Mouse (Mus musculus) heart, postnatal 14 days (tissue): ENCODE measurements around the gene Hipk4. TPM values are rescaled to one million over a fixed set of nuclear protein-coding genes. Genes with fewer than 3 reads are reported as not detected.

ENCODE experiments used
- DNase-seq, 2 experiments: peaks; one replicate each; pipeline ENCODE4 v3.0.0; 2021 to 2022
- intact Hi-C: fragments of 180-260 bp; cut with DNase I; formaldehyde crosslinking; loops from one replicate; pipeline ENCODE4 v1.15.1; 2025
- total RNA-seq, 2 experiments: library from RNA; stranded (reverse); gene quantifications; 2 replicates each; pipeline ENCODE4 v1.2.3; 2021

Hipk4 gene
- total RNA-seq, 2 experiments from 2014 or later, result 0.32 to 0.55 TPM

DNA sequence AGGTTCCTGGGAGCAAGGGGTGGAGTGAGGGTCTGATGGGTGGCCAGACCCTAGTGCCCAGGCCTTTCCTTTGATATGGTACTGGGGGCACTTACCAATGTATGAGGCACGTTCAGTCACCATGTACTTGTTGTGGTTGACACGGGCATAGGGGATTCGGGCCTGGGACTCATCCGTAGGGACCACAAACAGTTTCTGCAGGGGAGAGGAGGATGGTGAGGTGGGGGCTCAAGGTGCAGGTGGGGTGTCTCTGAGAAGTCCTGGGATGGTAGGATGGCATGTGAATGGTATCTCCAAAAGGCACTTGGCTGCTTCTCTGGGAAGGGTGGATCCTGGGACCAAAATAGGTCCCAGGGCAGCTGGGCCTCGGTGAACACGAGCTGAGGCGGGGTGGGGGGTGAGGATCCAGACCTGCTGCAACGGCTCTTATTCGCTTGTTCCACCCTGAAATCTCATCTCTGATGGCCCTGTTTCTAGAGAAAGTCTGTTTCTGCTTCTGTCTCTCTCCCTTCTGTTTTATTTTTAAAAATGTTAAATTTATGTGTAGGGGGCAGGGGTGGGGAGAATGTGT is 9.5 kb downstream of the Hipk4 start:
- no peak for DNase-seq
- intact Hi-C loops, result no loop called here

DNA sequence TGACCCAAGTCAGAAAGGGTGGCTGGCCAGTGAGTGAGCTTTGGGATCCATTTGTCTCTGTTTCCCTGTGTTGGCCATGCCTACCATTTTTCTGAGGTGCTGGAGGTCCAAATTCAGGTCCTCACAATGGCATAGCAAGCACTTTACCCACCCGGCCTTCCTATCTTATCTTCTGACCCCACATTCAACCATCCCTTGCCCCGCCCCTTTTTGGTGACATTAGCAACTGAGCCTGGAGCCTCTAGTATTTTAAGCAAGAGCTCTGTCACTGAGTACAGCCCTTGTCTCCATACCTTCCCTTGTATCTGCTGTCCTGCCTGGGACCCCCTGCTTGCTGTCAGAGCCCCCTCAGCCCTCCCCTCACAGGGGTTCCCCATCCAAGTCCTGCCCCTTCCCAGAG is 12.3 kb downstream of the Hipk4 start:
- no peak for DNase-seq
- intact Hi-C loops, result no loop called here

DNA sequence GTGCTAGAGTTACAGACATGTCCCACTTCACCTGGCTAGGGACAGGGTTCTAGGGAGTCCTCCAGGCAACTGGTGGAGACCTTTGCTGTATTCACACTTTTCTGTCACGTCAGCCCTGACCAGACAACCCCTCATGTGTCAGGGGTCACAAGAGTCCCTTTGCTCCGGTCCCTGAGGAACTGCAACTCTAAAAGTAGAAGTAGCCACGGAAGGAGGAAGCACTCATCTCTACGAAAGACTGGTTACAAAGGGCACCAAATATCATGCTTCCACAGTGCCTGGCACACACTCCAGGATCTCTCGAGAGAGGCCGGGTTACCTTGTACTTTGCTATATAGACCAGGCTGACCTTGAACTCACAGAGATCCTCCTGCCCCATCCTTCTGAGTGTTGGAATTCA is 13.6 kb downstream of the Hipk4 start:
- DNase-seq, result no peak
- intact Hi-C loops, result no loop called here

DNA sequence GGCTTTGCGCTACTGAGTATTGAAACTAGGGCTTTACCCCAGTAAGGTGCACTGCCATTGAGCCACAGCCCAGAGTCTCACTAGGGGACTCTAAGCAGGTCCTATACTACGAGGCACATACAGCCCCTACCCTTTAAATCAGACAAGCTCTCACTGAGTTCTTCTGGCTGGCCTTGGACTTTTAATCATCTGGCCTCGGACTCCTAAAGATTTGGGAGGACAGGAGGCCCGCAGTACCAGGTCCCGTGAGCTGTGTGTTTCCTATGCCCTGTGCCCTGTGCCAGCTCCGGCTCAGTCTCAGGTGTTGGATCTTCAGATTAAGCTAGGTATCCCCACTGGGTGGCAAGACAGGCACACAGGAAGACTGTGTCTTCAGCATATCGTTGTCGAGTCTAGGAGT is 14.9 kb downstream of the Hipk4 start:
- DNase-seq, result no peak
- intact Hi-C loops, result no loop called here

DNA sequence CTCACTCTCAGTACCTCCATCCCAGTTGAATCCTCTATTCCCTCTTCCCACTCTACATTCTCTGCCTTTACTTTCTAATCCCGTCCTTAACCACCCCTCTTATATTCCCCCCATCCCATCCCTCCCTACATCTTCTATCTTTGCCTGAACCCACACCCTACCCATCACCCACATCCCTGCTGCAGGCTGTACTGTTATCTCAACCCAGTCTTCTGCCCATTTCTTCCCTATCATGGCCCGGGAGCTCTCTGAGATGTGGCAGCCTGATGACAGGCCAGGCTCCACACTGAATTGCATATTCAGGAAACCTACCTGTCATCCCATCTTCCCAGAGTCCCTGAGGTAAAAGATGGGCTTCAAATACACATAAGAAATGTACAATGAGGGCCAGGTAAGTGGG is 15.7 kb downstream of the Hipk4 start:
- DNase-seq, result no peak
- intact Hi-C loops, result no loop called here

DNA sequence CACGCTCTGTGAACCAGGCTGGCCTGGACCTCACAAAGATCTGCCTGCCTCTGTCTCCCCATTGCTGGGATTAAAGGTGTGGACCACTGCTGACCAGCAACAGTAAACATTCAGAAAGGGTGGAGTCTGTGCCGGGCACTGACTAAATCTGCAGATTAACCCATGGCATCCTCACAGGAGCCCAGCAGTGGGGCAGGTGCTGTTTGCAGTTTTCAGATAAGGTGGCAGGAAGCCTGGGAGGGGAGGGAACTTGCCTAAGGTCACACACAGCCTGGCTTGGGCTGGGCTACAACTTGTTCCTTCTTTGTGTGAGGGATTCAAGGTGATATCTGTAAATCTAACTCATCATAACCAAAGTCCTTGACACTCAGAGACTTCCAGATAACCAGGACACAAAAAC is 17.5 kb downstream of the Hipk4 start:
- DNase-seq, result no peak
- intact Hi-C loops, result no loop called here

DNA sequence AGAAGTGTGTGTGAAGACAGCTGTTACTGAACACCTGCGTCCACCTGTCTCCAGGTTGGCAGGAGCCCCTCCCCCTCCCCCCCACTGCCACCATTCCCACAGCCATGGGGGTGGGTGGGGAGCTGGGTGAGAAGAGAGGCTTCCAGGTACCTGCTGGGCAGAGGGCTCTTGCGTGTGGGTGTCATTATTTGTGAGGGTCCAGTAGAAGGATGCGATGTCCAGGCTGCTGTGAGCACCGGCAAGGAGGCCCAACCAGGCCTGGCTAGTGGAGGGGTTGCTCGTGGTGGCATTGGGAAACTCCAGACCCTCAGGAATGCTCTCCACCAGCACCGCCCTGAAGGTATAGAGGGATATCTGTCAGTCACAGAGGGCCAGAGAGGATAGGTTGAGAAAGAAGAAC is 17.9 kb downstream of the Hipk4 start:
- DNase-seq, result no peak
- intact Hi-C loops, result no loop called here

DNA sequence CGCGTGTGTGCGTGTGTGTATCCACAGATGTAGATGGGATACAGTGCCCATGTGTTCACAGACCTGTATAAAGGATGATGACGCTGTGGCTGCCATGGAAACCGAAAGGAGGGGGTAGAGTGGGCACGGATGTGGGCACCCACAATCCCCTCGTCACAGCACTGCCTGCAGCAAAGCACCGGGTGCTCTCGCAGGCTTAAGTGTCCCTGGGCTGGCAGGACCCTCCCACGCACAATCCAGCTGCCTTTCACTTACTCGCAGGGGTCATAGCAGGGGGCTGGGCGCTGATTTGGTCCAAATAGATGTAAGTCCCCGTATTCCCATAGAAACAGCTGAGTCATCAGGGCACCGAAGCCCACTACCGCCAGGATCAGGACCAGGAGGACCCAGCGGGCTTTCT is 18.4 kb downstream of the Hipk4 start:
- no peak for DNase-seq
- intact Hi-C loops, result no loop called here

DNA sequence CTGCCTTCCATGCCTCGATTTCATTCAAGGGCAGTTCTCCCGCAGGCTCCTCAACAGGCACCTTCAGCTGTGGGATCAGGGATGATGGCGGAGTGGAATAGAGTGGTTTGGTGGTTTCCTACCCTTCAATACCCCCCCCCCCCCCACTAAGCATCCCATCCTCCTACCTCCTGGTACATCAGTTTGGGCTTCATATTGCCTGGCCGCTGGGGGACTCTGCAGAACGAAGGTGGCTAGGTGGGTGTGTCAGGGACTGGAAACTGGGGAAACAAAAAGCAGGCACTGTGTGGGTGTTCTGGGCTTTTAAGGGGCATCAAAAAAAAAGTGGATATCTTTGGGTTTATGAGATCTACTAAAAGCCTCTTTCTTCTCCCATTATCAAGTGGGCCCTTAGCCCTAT is 18.9 kb downstream of the Hipk4 start:
- no peak for DNase-seq
- intact Hi-C loops, result no loop called here

DNA sequence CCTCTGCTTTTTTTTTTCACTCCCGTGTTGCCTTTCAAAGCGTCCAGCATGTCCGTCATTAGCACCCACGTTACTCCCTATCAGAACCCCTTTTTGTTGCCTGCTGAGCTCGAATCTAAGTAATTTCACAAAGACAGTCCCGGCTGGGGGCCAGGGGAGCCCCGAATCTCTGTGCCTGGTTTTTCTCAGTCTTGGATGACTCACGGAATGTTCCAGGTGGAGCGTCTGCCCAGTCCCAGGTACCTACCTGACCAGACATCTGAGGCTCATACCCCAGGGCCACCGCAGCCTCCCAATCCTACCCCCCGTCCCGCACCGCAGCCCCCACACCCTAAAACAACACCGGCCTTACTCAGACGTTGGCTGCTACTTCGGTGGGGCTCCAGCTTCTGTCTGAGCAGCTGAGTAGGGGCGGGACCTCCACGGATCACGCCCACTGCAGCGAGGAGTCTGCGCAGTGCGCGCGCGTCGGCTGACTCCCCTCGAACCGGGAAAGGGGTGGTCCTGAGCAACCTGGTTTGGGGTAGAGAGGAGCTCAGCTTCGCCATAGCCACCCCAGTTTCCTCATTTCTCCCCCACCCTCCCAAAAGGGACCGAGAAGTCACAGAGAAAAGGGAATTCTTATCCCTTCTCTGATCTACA is 19.4 kb downstream of the Hipk4 start:
- intact Hi-C loops, result no loop called here
- DNase-seq, result peak; percentile 83 to 86

DNA sequence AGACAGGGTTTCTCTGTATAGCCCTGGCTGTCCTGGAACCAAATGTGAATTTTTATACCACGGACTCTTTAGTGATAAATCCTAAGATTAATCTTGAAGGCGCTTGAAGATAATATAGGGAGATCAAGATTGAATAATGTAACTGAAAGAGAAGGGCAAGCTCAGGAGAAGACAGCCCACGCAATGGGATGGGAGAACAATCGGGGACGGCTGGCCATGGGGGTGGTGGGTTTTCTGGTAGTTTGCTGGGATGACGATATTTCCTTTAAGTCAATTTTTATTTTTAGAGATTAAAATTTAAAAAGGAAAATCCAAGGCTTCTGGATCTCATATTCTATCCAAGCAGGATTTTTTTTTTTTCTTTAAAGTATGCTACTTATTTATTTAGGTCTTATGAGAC is 20.0 kb downstream of the Hipk4 start:
- intact Hi-C loops, result no loop called here
- no peak for DNase-seq

DNA sequence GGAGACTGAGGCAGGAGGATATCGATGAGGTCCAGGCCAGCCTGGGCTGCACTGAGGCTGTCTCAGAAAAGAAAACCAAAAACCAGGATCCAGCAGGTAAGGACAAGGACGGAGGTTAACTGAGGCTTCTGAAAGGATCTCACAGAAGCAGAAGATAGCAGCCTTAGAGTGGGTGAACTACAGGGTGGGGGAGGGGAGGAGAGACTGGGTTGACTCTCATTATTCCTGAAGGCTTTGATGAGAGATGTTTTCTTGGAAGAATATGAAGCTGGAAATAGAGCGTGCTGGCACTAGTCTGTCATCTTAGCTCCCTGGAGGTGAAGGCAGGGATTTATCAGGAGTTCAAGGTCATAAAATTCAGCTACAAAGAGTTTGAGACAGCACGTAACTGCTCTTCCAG is 20.8 kb downstream of the Hipk4 start:
- DNase-seq, result no peak
- intact Hi-C loops, result no loop called here

DNA sequence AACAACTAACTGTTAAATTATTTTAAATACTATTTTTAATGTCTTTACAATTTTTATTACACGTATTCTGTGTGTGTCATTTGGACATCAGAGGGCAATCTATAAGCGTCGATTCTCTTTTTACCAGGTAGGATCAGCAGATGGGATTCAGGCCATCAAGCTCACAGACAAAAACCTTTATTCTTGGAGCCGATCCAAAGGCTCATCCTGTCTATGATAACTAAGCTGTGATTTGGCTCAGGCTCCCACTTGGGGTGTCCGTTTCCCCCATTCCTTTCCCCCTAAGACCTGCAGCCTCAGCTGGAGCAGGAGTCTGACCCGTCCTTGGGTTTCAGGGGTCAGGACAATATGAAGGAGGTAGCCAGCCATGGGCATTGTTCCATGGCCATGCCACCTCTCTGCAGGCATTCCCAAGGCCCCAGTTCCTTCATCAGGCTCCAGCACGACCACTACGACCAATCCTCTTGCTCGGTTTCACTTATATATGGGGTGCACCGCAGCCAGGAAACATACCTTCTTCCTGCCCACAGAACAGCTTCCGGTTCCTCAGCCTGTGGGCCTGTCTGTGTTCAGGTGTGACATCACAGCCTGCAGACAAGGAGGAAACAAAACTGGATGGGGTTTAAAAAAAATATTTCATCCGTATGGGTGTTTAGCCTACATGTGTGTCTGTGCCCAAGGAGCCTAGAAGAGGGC is 21.8 kb downstream of the Hipk4 start:
- DNase-seq, result no peak
- intact Hi-C loops, result no loop called here

DNA sequence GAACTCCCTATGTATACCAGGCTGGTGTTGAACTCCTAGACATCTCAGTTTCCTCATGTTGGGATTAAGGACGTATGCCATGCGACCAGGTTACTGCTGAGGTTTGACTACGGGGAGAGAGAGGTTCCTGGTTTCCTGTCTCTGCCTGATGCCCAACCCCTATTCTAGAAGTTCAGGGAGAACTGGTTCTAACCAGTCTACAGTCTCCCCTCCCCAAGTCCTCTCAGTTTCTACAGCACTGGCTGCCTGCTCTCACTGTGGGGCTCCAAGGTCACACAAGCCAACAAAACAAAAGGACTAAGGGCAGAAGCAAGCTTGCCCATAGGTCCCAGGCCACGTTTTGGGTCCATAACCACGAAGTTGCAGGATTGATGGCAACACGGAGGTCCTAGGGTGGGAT is 26.5 kb downstream of the Hipk4 start:
- intact Hi-C loops, result no loop called here
- no peak for DNase-seq

DNA sequence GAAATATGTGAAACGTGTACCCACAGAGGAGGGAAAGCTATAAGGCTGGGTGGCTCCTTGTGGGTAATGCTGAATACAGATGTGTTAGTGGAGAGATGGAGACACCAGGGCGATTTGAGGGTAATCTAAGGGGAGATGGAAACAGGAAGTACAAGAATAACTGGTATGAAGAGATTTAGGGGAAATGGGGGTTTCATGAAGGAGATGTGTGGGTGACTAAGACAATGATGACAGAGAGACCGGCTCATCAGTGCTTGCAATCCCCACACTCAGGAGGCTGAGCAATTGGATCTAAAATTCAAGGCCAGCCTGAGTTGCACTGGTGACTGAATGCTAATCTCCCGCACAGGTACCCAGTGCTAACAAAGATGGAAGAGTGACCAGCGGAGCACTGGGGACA is 29.0 kb downstream of the Hipk4 start:
- intact Hi-C loops, result no loop called here
- no peak for DNase-seq

DNA sequence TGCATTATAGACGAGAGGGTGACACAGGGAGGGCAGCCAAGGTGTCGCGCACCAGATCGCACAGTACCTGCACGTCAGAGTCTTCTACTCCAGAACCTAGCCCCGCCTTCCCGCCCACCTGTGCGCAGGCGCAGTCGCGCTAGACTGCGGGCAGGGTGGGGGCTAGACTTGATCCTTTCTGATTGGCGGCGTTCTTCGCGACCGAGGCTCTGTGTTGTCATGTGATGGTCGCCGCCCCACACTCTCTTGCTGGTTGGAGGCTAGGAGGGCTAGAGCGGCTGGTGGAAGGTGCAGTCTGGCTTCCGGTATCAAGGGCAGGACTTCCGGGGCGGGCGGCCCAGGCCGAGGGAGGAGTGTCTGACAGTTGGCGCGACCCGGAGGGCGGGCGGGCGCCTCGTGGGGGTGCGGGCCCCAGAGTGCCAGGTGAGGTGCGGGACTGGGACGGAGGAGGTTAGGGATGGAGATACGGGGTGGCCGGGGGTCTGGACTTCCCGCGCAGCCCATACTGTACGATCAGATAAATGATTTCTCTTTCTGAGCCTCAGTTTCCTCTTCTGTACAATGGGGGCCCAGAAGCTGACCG is 30.0 kb downstream of the Hipk4 start, which contains the start of the genes Pld3 and 2310022A10Rik:
TSS of gene Pld3 (minus strand) at position 288 of the 583 bp plus-strand sequence.
TSS of gene 2310022A10Rik (plus strand) at position 303 of the 583 bp plus-strand sequence.
- intact Hi-C loops, result no loop called here
- peak; percentile 92 to 93 for DNase-seq

DNA sequence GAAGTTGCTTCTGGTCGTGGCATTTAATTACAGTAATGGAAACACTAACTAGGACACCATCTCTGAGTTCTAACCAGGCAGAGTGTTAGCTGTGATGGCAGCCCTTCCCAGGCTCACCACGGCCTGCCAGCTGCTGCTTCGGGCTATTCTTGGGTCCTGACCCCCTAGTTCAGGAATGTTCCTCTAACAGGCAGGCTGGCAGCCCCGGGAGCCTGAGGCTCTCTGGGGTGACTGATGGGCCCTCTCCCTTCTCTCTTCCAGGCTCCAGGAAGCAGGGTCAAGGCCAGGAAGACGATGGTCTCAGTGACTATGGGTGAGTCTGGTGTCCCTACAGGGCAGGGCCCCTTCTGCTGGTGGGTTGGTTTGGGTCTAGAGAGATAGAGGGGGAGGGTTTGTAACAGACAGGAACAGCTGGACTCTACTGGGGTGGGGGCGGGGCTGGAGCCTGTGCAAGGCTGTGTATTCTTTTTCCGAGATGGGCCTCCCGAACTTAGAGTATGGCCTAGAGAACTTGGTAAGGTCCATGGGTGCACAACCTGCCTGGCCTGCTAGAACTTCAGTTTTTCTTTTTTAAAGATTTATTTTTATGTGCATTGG is 37.3 kb downstream of the Hipk4 start:
- intact Hi-C loops, result no loop called here
- DNase-seq, result peak; percentile 52 to 65

DNA sequence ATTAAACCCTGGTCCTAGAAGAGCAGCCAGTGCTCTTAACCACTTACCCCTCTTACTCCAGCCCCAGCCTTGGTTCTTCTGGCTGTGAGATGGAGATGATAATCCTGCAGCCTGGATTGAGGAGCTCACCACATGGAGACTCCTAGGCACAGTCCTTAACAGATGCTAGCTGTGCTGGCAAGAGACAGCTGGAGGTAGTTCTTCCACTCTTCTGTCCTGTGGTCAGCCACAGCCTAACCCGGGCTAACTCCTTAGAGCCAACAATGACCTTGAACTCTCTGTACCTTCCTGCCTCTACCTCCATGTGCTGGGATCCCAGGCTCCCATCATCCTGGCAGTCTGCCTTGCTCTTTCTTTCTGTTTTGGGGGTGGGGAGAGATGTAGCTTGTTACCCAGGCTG is 37.9 kb downstream of the Hipk4 start:
- DNase-seq, result no peak
- intact Hi-C loops, result no loop called here

DNA sequence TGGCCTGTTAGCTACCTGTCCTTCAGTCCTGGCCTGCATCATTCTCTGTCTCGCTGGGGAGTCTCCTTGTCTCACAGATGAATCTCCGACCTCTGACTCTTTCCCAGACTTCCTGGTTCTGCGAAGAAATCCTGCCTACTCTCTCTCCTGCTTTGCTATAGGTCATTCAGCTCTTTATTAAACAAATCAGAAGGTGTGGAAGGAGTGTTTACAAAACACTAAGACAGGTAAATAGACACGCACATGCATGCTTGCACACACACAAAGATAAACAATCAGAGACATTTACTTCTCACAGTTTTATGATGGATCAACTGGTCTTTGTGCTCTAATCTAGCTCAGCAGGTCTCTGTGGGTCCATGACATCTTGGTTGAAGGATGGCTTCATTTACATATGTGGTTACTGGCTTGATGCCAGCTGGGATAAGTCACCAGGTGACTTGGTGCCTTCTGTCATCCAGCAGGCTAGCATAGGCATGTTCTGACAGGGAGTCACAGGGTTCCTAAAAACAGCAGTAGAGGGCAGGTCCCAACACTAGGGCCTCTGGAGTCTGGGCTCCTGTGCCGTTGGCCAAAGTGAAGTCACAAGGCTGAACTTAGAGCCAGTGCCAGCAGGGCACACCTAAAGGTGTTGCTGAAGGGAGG is 46.6 kb downstream of the Hipk4 start:
- intact Hi-C loops, result no loop called here
- DNase-seq, result peak in 1 of 2 experiments; percentile 15

DNA sequence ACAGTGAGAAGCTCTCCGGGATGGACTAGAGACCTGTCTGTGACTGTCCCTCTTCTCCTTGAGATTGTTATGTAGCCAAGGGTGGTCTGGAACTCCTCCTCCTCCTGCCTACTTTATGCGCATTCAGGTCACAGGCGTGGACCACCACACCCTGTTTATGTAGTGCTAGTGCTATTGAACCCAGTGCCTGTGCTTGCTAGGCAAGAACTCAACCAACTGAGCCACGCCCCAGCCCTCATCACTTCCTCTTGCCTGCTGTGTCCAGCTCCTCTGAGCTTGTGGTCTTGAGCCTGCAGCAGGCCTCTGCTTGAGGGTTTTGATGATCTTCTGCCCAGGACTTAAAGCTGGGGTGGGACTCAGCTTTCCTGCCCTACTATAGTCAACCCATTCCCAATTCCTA is 49.1 kb downstream of the Hipk4 start:
- intact Hi-C loops, result no loop called here

More for the DNA sequence above, 49.1 kb downstream of the Hipk4 start:
- no peak for DNase-seq
